Mouse (Mus musculus): ENCODE measurements around the gene 4930518I15Rik. TPM values are rescaled to one million over a fixed set of nuclear protein-coding genes. Genes with fewer than 3 reads are reported as not detected.
"Not testable (repeated sequence)": the region's sequence is repeated elsewhere in the genome, so short reads cannot be mapped to it uniquely, and the experiment has no call there.

Gene 4930518I15Rik
- polyA plus RNA-seq, 1 experiment = not detected

DNA sequence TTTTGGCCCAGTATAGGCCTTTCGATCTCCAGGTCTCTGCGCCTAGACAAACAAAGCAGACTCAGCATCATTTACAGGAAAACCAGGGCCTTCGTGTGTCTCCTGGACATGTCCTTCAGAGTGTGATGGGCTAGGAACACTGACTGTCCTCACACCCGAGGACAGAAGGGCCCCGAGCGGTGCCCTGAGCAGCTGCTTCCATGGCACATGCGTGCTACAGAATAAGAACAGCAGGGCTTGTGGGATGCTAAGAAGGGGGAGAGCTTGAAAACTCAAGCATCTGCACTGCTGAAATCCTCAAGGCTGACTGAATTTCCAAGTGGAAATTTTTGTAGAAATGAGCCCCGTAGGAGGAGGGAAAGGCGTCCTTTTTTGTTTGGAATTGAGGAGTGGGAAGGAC is 39.3 kb upstream of the 4930518I15Rik start:
- H3K27ac ChIP-seq (ENCODE audit: insufficient read depth, low read depth, low read length) = no peak overlapping the region
- no peak overlapping the region for H3K4me3 ChIP-seq (ENCODE audit: insufficient read depth, low read depth, low read length)
- 0 out of 2 replicates have a peak, but pooled peaks cover 2% of the 10 kb centered on the region for H3K4me1 ChIP-seq (ENCODE audit: control insufficient read depth, insufficient read depth, low read length)
- WGBS = 86% methylated on average over 9 of the region's 9 CpGs
- TF ChIP-seq CTCF (IDR thresholded peaks at IDR 0.05; ENCODE audit: insufficient read depth, low read depth, low read length) (no peak), POLR2A (IDR thresholded peaks at IDR 0.05; ENCODE audit: insufficient read depth, low read depth, low read length) (no peak)

DNA sequence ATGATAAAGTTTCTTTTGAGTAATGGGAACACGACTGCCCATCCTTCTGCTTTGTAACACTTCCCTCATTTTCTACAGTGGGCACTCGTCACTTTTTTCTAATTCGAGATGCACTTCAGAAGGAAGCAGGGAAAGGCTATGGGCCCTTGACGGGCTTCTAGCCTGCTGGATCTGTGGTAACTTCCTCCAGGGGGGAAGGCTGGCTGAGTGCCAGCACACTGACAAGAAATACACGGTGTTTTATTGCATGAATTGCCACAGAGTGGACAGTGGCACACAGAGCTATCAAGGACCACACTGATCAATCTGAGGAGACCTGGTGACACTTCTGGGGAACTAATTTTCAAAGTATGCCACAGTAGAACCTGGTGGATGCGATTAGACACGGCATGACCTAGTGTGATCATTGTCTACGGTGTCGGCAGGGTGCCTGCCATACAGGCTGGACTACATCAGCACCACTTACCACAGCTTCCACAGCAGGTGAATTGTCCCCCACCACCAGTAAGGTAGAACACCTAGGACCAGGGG is 38.7 kb upstream of the 4930518I15Rik start:
- TF ChIP-seq POLR2A (IDR thresholded peaks at IDR 0.05; ENCODE audit: insufficient read depth, low read depth, low read length) (no peak), CTCF (IDR thresholded peaks at IDR 0.05; ENCODE audit: insufficient read depth, low read depth, low read length) (no peak)

GRCm38 (mm10) chr2:156894496-156895265 is 36.9 kb upstream of the 4930518I15Rik start:
- 0 out of 2 replicates have a peak, but pooled peaks cover 2% of the 10 kb centered on the region for H3K4me1 ChIP-seq (ENCODE audit: control insufficient read depth, insufficient read depth, low read length)
- 70% methylated on average over 15 of the region's 15 CpGs for WGBS

More for the DNA sequence above, 38.7 kb upstream of the 4930518I15Rik start:
- 0 out of 2 replicates have a peak, but pooled peaks cover 2% of the 10 kb centered on the region for H3K4me1 ChIP-seq (ENCODE audit: control insufficient read depth, insufficient read depth, low read length)
- WGBS = 79% methylated on average over 9 of the region's 9 CpGs
- no peak overlapping the region for H3K27ac ChIP-seq (ENCODE audit: insufficient read depth, low read depth, low read length)
- H3K4me3 ChIP-seq (ENCODE audit: insufficient read depth, low read depth, low read length) = no peak overlapping the region

GRCm38 (mm10) chr2:156892821-156893220 is 35.1 kb upstream of the 4930518I15Rik start:
- TF ChIP-seq POLR2A (IDR thresholded peaks at IDR 0.05; ENCODE audit: insufficient read depth, low read depth, low read length) (no peak), CTCF (IDR thresholded peaks at IDR 0.05; ENCODE audit: insufficient read depth, low read depth, low read length) (no peak)
- H3K4me1 ChIP-seq (ENCODE audit: control insufficient read depth, insufficient read depth, low read length) = 0 out of 2 replicates have a peak, but pooled peaks cover 2% of the 10 kb centered on the region
- WGBS = 74% methylated on average over 6 of the region's 6 CpGs
- no peak overlapping the region for H3K4me3 ChIP-seq (ENCODE audit: insufficient read depth, low read depth, low read length)
- no peak overlapping the region for H3K27ac ChIP-seq (ENCODE audit: insufficient read depth, low read depth, low read length)

More at GRCm38 (mm10) chr2:156894496-156895265, 36.9 kb upstream of the 4930518I15Rik start:
- TF ChIP-seq POLR2A (IDR thresholded peaks at IDR 0.05; ENCODE audit: insufficient read depth, low read depth, low read length) = no peak
- TF ChIP-seq CTCF (IDR thresholded peaks at IDR 0.05; ENCODE audit: insufficient read depth, low read depth, low read length) = no peak
- Histone ChIP-seq H3K27ac (ENCODE audit: insufficient read depth, low read depth, low read length) (no peak overlapping the region), H3K4me3 (ENCODE audit: insufficient read depth, low read depth, low read length) (no peak overlapping the region)

- H3K27ac ChIP-seq (ENCODE audit: insufficient read depth, low read depth, low read length) = no peak overlapping the region
- H3K4me3 ChIP-seq (ENCODE audit: insufficient read depth, low read depth, low read length) = no peak overlapping the region
- peaks cover 3% of the 10 kb centered on the region; the same call in 1 of the 2 replicates for H3K4me1 ChIP-seq (ENCODE audit: control insufficient read depth, insufficient read depth, low read length)
- WGBS = 46% methylated on average over 3 of the region's 3 CpGs
- TF ChIP-seq CTCF (IDR thresholded peaks at IDR 0.05; ENCODE audit: insufficient read depth, low read depth, low read length) (no peak), POLR2A (IDR thresholded peaks at IDR 0.05; ENCODE audit: insufficient read depth, low read depth, low read length) (no peak)
These were observed 34.5 kb upstream of the 4930518I15Rik start for GRCm38 (mm10) chr2:156892240-156892639.

GRCm38 (mm10) chr2:156888490-156888889 is 30.7 kb upstream of the 4930518I15Rik start:
- 82% methylated on average over 3 of the region's 3 CpGs for WGBS
- Histone ChIP-seq H3K27ac (ENCODE audit: insufficient read depth, low read depth, low read length) (no peak overlapping the region), H3K4me1 (ENCODE audit: control insufficient read depth, insufficient read depth, low read length) (peaks cover 3% of the 10 kb centered on the region; the same call in 1 of the 2 replicates), H3K4me3 (ENCODE audit: insufficient read depth, low read depth, low read length) (no peak overlapping the region)
- no peak for TF ChIP-seq CTCF (IDR thresholded peaks at IDR 0.05; ENCODE audit: insufficient read depth, low read depth, low read length)

DNA sequence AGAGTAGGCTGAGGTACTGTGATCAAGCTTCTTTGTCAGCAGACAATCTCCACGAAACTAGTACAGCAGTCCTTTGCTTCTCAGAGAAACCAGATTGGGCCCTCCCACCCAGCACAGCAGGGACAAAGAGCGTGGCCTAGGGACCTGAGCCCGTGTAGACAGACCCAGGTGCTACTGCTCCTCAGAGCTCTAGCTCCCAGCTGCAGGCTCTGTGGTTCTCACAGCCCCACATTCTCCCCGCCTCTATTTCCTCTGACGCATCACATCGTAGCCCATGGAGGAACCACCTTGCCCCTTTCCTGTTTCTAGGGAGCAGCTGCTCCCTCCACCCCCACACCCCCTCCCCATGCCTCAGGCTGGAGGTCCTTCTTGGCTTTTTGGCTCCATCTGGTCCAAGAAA is 29.3 kb upstream of the 4930518I15Rik start, which contains the start of gene Sla2:
Sla2 (minus strand) TSS at position 176 of the 400 bp plus-strand sequence.
- peaks cover 3% of the 10 kb centered on the region; the same call in 1 of the 2 replicates for H3K4me1 ChIP-seq (ENCODE audit: control insufficient read depth, insufficient read depth, low read length)
- H3K4me3 ChIP-seq (ENCODE audit: insufficient read depth, low read depth, low read length) = no peak within 1 kb of the TSS; the same call in 1 of the 2 replicates
- WGBS = 64% methylated on average over 6 of the region's 6 CpGs
- no peak within 1 kb of the TSS for H3K27ac ChIP-seq (ENCODE audit: insufficient read depth, low read depth, low read length)
- TF ChIP-seq POLR2A (IDR thresholded peaks at IDR 0.05; ENCODE audit: insufficient read depth, low read depth, low read length) (no peak), CTCF (IDR thresholded peaks at IDR 0.05; ENCODE audit: insufficient read depth, low read depth, low read length) (no peak)

GRCm38 (mm10) chr2:156886084-156886631 is 28.4 kb upstream of the 4930518I15Rik start:
- Histone ChIP-seq H3K4me1 (ENCODE audit: control insufficient read depth, insufficient read depth, low read length) (peaks cover 3% of the 10 kb centered on the region; the same call in 1 of the 2 replicates), H3K27ac (ENCODE audit: insufficient read depth, low read depth, low read length) (no peak overlapping the region), H3K4me3 (ENCODE audit: insufficient read depth, low read depth, low read length) (no peak overlapping the region; the same call in 1 of the 2 replicates)
- TF ChIP-seq CTCF (IDR thresholded peaks at IDR 0.05; ENCODE audit: insufficient read depth, low read depth, low read length) (no peak), POLR2A (IDR thresholded peaks at IDR 0.05; ENCODE audit: insufficient read depth, low read depth, low read length) (no peak)
- 87% methylated on average over 10 of the region's 10 CpGs for WGBS

DNA sequence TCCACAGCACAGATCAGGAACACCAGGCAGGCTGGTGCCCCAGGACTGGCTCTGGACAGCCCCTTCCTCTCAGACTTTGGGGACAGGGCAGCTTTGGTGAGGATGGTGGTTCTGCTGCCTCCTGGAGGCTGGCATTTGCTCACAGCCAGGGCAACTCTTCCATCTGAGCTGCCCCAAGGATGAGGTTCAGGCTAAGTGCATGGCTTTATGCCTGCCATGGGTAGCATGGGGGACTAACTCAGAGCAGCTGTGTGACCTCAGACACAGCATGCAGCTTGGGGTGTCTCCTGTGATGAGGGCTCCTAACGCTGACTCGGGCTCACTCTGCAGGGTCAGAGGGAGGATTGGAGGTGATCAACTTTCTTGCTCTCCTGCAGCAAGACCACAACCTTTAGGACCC is 27.9 kb upstream of the 4930518I15Rik start:
- not testable (repeated sequence) for H3K27ac ChIP-seq (ENCODE audit: insufficient read depth, low read depth, low read length); H3K4me1 ChIP-seq (ENCODE audit: control insufficient read depth, insufficient read depth, low read length); H3K4me3 ChIP-seq (ENCODE audit: insufficient read depth, low read depth, low read length)
- 76% methylated on average over 2 of the region's 2 CpGs for WGBS

All from olfactory bulb, adult 2 months (tissue).